Mouse (Mus musculus) heart, postnatal 25 days (tissue): ENCODE data around the gene Cxcl1. TPM values are rescaled to one million over a fixed set of nuclear protein-coding genes. Genes with fewer than 3 reads are reported as not detected.
A peak's percentile ranks its signal among the peaks of the same experiment; 100 is the strongest.

Experiments
- DNase-seq: peaks from one replicate; pipeline ENCODE4 v3.0.0; 2022; ENCODE audit warnings: low spot score
- intact Hi-C: fragments of 180-260 bp; cut with DNase I; formaldehyde crosslinking; loops from one replicate; pipeline ENCODE4 v1.15.1; 2025
- total RNA-seq, 2 experiments: library from RNA; stranded (reverse); gene quantifications; 2 replicates each; pipeline ENCODE4 v1.2.3; 2021

The Cxcl1 gene
- total RNA-seq, 2 experiments from 2014 or later: 0.55 to 0.64 TPM

GRCm38 (mm10) chr5:90882146-90882545 is 8.9 kb upstream of the Cxcl1 start:
- intact Hi-C loops: no loop called here
- DNase-seq: no peak

GRCm38 (mm10) chr5:90884628-90885242 is 6.3 kb upstream of the Cxcl1 start:
- no peak for DNase-seq
- intact Hi-C loops: no loop called here

- no peak for DNase-seq
- intact Hi-C loops: no loop called here
These were observed 2.4 kb upstream of the Cxcl1 start for GRCm38 (mm10) chr5:90888661-90889060.

GRCm38 (mm10) chr5:90891464-90891813 is 398 bp downstream of the Cxcl1 start:
- DNase-seq: no peak
- intact Hi-C loops: loop anchor here (5.0 kb wide), 1 partner anchor 119 kb away; the partner anchor contains the start of gene Pf4

- DNase-seq: no peak
- intact Hi-C loops: loop anchor here (5.0 kb wide), 1 partner anchor 122 kb away; the partner anchor contains the start of gene Pf4
These were observed 3.2 kb downstream of the Cxcl1 start for GRCm38 (mm10) chr5:90894231-90894630.

GRCm38 (mm10) chr5:90897429-90897828 is 6.4 kb downstream of the Cxcl1 start:
- DNase-seq: no peak
- intact Hi-C loops: no loop called here

GRCm38 (mm10) chr5:90899308-90899707 is 8.3 kb downstream of the Cxcl1 start:
- no peak for DNase-seq
- intact Hi-C loops: no loop called here

- intact Hi-C loops: no loop called here
- DNase-seq: peak; percentile 57
These were observed 9.1 kb downstream of the Cxcl1 start for GRCm38 (mm10) chr5:90900147-90900546.

GRCm38 (mm10) chr5:90900688-90901087 is 9.6 kb downstream of the Cxcl1 start:
- intact Hi-C loops: no loop called here

GRCm38 (mm10) chr5:90902380-90903260 is 11.6 kb downstream of the Cxcl1 start:
- intact Hi-C loops: no loop called here
- DNase-seq: no peak

More at GRCm38 (mm10) chr5:90900688-90901087, 9.6 kb downstream of the Cxcl1 start:
- no peak for DNase-seq

- no peak for DNase-seq
- intact Hi-C loops: no loop called here
These were observed 12.4 kb downstream of the Cxcl1 start, which contains the start of gene Cxcl2 for GRCm38 (mm10) chr5:90903339-90904020. TSS of gene Cxcl2 (plus strand) at chr5:90903871.

GRCm38 (mm10) chr5:90908983-90909382 is 17.9 kb downstream of the Cxcl1 start:
- intact Hi-C loops: loop anchor here (2.0 to 5.0 kb wide), 2 partner anchors 127 to 248 kb away; no protein-coding TSS in a partner anchor
- peak; percentile 17 for DNase-seq

- intact Hi-C loops: no loop called here
- DNase-seq: no peak
These were observed 28.5 kb downstream of the Cxcl1 start for GRCm38 (mm10) chr5:90919495-90919894.

GRCm38 (mm10) chr5:90922958-90923357 is 31.9 kb downstream of the Cxcl1 start:
- intact Hi-C loops: no loop called here
- DNase-seq: no peak

- no peak for DNase-seq
- intact Hi-C loops: no loop called here
These were observed 39.5 kb downstream of the Cxcl1 start for GRCm38 (mm10) chr5:90930546-90930945.

GRCm38 (mm10) chr5:90930971-90931851 is 40.2 kb downstream of the Cxcl1 start, which contains the start of gene Mthfd2l:
TSS of gene Mthfd2l (plus strand) at chr5:90931117.
- DNase-seq: peak; percentile 77
- intact Hi-C loops: no loop called here

- DNase-seq: no peak
- intact Hi-C loops: no loop called here
These were observed 40.9 kb downstream of the Cxcl1 start for GRCm38 (mm10) chr5:90931911-90932310.

GRCm38 (mm10) chr5:90936706-90937105 is 45.7 kb downstream of the Cxcl1 start:
- intact Hi-C loops: no loop called here
- DNase-seq: no peak
